Mouse (Mus musculus): ENCODE measurements around the gene Nab2.

The Nab2 gene

GRCm38 (mm10) chr10:127643553-127644238 lies 24.7 kb downstream of the Nab2 start:
- in situ Hi-C loops (cut with MseI, MboI), result loop anchor here in 1 of 2 experiments (5.0 kb wide), 1 partner anchor 89 kb away; no protein-coding TSS in a partner anchor

- in situ Hi-C loops (cut with MseI, MboI), result loop anchor here in 1 of 2 experiments (5.0 kb wide), 1 partner anchor 89 kb away; no protein-coding TSS in a partner anchor
Observed at GRCm38 (mm10) chr10:127642772-127643552, 25.4 kb downstream of the Nab2 start, which contains the start of gene Stat6. TSS of gene Stat6 (plus strand) at chr10:127642986.

- in situ Hi-C loops (cut with MseI, MboI), result loop anchor here in 1 of 2 experiments (5.0 kb wide), 1 partner anchor 90 kb away; no protein-coding TSS in a partner anchor
Observed at GRCm38 (mm10) chr10:127641861-127642771, 26.3 kb downstream of the Nab2 start.

GRCm38 (mm10) chr10:127640421-127640820 lies 27.9 kb downstream of the Nab2 start:
- in situ Hi-C loops (cut with MseI, MboI), result loop anchor here in 1 of 2 experiments (5.0 kb wide), 1 partner anchor 92 kb away; no protein-coding TSS in a partner anchor

GRCm38 (mm10) chr10:127632668-127633271 lies 35.6 kb downstream of the Nab2 start:
- in situ Hi-C loops (cut with MseI, MboI), result no loop called here

GRCm38 (mm10) chr10:127631261-127632214 lies 36.8 kb downstream of the Nab2 start:
- in situ Hi-C loops (cut with MseI, MboI), result no loop called here

- in situ Hi-C loops (cut with MseI, MboI), result loop anchor here in 1 of 2 experiments (10.0 kb wide), 1 partner anchor 52 kb away; no protein-coding TSS in a partner anchor
Observed at GRCm38 (mm10) chr10:127626433-127626832, 41.9 kb downstream of the Nab2 start.

- in situ Hi-C loops (cut with MseI, MboI), result loop anchor here in 1 of 2 experiments (10.0 kb wide), 1 partner anchor 49 kb away; no protein-coding TSS in a partner anchor
Observed at GRCm38 (mm10) chr10:127623439-127624216, 44.7 kb downstream of the Nab2 start.

- in situ Hi-C loops (cut with MseI, MboI), result loop anchor here in 1 of 2 experiments (10.0 kb wide), 1 partner anchor 48 kb away; no protein-coding TSS in a partner anchor
Observed at GRCm38 (mm10) chr10:127622661-127623060, 45.7 kb downstream of the Nab2 start.

GRCm38 (mm10) chr10:127622057-127622392 lies 46.3 kb downstream of the Nab2 start:
- in situ Hi-C loops (cut with MseI, MboI), result loop anchor here in 1 of 2 experiments (10.0 kb wide), 1 partner anchor 47 kb away; no protein-coding TSS in a partner anchor

GRCm38 (mm10) chr10:127621191-127622056 lies 46.9 kb downstream of the Nab2 start:
- in situ Hi-C loops (cut with MseI, MboI), result loop anchor here in 1 of 2 experiments (10.0 kb wide), 1 partner anchor 47 kb away; no protein-coding TSS in a partner anchor

- in situ Hi-C loops (cut with MseI, MboI), result loop anchor here in 1 of 2 experiments (10.0 kb wide), 1 partner anchor 46 kb away; no protein-coding TSS in a partner anchor
Observed at GRCm38 (mm10) chr10:127620406-127621190, 47.8 kb downstream of the Nab2 start, which contains the start of gene Lrp1. TSS of gene Lrp1 (minus strand) at chr10:127621148.

- in situ Hi-C loops (cut with MseI, MboI), result loop anchor here in 1 of 2 experiments (10.0 kb wide), 1 partner anchor 45 kb away; no protein-coding TSS in a partner anchor
Observed at GRCm38 (mm10) chr10:127619941-127620405, 48.4 kb downstream of the Nab2 start.

- in situ Hi-C loops (cut with MseI, MboI), result no loop called here
Observed at GRCm38 (mm10) chr10:127619119-127619721, 49.1 kb downstream of the Nab2 start.

- in situ Hi-C loops (cut with MseI, MboI), result no loop called here
Observed at GRCm38 (mm10) chr10:127618173-127618572, 50.2 kb downstream of the Nab2 start.

GRCm38 (mm10) chr10:127617294-127617693 lies 51.1 kb downstream of the Nab2 start:
- in situ Hi-C loops (cut with MseI, MboI), result no loop called here
